Mouse (Mus musculus) brain, embryonic 14.5 days (tissue): ENCODE results near the gene Adh7.

Experiments
- CTCF ChIP-seq: fragments of 200-500 bp; IDR thresholded peaks from 2 replicates; pipeline ENCODE4 v1.5.1; 2012; ENCODE audit warnings: inconsistent platforms, mild to moderate bottlenecking, moderate library complexity, borderline replicate concordance; ENCODE audit not compliant: insufficient read depth, insufficient read length; ENCODE audit errors: extremely low read depth
- POLR2A ChIP-seq: fragments of 200-500 bp; IDR thresholded peaks from 2 replicates; pipeline ENCODE4 v1.6.1; 2012; ENCODE audit warnings: mild to moderate bottlenecking, inconsistent platforms, borderline replicate concordance; ENCODE audit not compliant: poor library complexity, insufficient read depth, insufficient read length, severe bottlenecking; ENCODE audit errors: extremely low read depth

- TF ChIP-seq CTCF (no peak), POLR2A (no peak)
These were observed 2.1 kb upstream of the Adh7 start for GRCm38 (mm10) chr3:138215395-138215989.
